Mouse (Mus musculus) urinary bladder, postnatal 4 days (tissue): ENCODE measurements around the gene Mettl5.
A peak's percentile ranks its signal among the peaks of the same experiment; 100 is the strongest.
"Not testable (repeated sequence)": the region's sequence is repeated elsewhere in the genome, so short reads cannot be mapped to it uniquely, and the experiment has no call there.

Experiments used
- DNase-seq, 2 experiments: peaks; one replicate each; pipeline ENCODE4 v3.0.0; 2021 to 2022; ENCODE audit warnings: low spot score in 2 of 2

Gene Mettl5

GRCm38 (mm10) chr2:69885451-69886305 lies at the start of gene Mettl5:
Mettl5 (minus strand) TSS chr2:69885615.
- peak; percentile 84 to 91 for DNase-seq

- DNase-seq: no peak
Observed at GRCm38 (mm10) chr2:69924943-69925342, 39.5 kb upstream of the Mettl5 start.

GRCm38 (mm10) chr2:69917301-69917700 lies 31.9 kb upstream of the Mettl5 start:
- no peak for DNase-seq

GRCm38 (mm10) chr2:69912801-69913200 lies 27.4 kb upstream of the Mettl5 start:
- no peak for DNase-seq

- not testable (repeated sequence) for DNase-seq
Observed at GRCm38 (mm10) chr2:69907394-69907793, 22.0 kb upstream of the Mettl5 start.

- DNase-seq: no peak
Observed at GRCm38 (mm10) chr2:69903541-69903940, 18.1 kb upstream of the Mettl5 start.

GRCm38 (mm10) chr2:69897618-69898575 lies 12.5 kb upstream of the Mettl5 start:
- DNase-seq: peak in 1 of 2 experiments; percentile 44

GRCm38 (mm10) chr2:69897039-69897617 lies 11.7 kb upstream of the Mettl5 start, which contains the start of gene Ubr3:
Ubr3 (plus strand) TSS chr2:69897246.
- DNase-seq: peak; percentile 98 to 99

GRCm38 (mm10) chr2:69896224-69896581 lies 10.8 kb upstream of the Mettl5 start:
- no peak for DNase-seq

GRCm38 (mm10) chr2:69895502-69896223 lies 10.2 kb upstream of the Mettl5 start:
- DNase-seq: no peak

- DNase-seq: no peak
Observed at GRCm38 (mm10) chr2:69893891-69894290, 8.5 kb upstream of the Mettl5 start.

GRCm38 (mm10) chr2:69893145-69893544 lies 7.7 kb upstream of the Mettl5 start:
- DNase-seq: no peak

- DNase-seq: no peak
Observed at GRCm38 (mm10) chr2:69890843-69891242, 5.4 kb upstream of the Mettl5 start.

- no peak for DNase-seq
Observed at GRCm38 (mm10) chr2:69888957-69889356, 3.5 kb upstream of the Mettl5 start.

GRCm38 (mm10) chr2:69885050-69885449 lies 365 bp downstream of the Mettl5 start:
- no peak for DNase-seq

GRCm38 (mm10) chr2:69884581-69884980 lies 834 bp downstream of the Mettl5 start:
- no peak for DNase-seq

GRCm38 (mm10) chr2:69883990-69884391 lies 1.4 kb downstream of the Mettl5 start:
- no peak for DNase-seq

GRCm38 (mm10) chr2:69862117-69862657 lies 23.2 kb downstream of the Mettl5 start:
- no peak for DNase-seq

- peak; percentile 89 to 93 for DNase-seq
Observed at GRCm38 (mm10) chr2:69861485-69862091, 23.8 kb downstream of the Mettl5 start, which contains the start of gene Ssb. Ssb (plus strand) TSS chr2:69861562.

GRCm38 (mm10) chr2:69860972-69861452 lies 24.4 kb downstream of the Mettl5 start:
- no peak for DNase-seq
